Mouse (Mus musculus) urinary bladder, adult 2 months (tissue): ENCODE measurements around the gene Olfr857. TPM values are rescaled to one million over a fixed set of nuclear protein-coding genes. Genes with fewer than 3 reads are reported as not detected.
"Not testable (repeated sequence)": the region's sequence is repeated elsewhere in the genome, so short reads cannot be mapped to it uniquely, and the experiment has no call there.

Experiments used
- DNase-seq: peaks from one replicate; pipeline ENCODE4 v3.0.0; 2022; ENCODE audit warnings: low spot score
- polyA plus RNA-seq: library from polyadenylated mRNA; depleted of rRNA; stranded (reverse); fragments of >200 nt; gene quantifications from 2 replicates; pipeline ENCODE4 v1.2.3, GENCODE M21; 2012; rRNA removed

Gene Olfr857
- 0.03 and 0.11 TPM in 2 replicates for polyA plus RNA-seq

DNA sequence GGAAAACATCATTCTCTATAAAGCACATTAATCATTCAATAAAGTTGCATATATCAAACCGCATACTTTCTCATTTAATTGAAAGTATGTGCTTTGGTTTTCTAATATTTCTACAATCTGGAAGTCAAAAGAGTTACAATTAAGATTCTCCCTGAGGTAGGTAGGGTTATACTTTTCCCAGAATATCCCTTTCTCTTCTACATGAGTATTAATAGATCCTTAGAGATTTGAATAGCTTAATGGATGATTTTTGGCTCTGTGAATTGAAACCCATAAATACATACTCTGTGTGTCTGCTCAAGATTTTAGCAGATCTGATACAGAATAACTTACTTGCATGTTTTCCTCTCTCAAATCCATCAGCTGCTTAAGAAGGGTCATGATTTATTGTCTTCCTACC lies at the start of gene Olfr857:
Gene Olfr857 (plus strand): TSS at position 301 of the 400 bp plus-strand sequence.
- no peak for DNase-seq

DNA sequence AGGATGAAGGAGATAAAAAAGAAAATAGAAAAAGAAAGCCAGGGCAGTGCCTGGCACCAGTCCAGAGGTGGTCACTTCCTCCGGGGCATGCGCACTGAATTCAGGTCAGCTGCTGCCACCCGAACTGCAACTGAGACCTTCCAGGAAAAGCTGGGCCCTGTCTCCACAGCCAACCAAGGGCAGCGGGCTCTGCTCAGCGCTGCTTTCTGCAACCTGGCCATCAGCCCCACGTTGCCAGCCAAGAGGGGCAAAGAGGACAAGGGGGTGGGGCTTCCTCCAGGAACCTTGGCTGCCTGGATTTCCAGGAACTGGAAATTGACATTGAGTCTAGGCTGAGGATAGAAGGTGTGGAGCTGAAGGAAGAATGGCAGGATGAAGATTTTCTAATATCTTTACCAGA lies 19.0 kb upstream of the Olfr857 start:
- DNase-seq: no peak

- no peak for DNase-seq
Observed at GRCm38 (mm10) chr9:19691426-19691825, 17.8 kb upstream of the Olfr857 start.

DNA sequence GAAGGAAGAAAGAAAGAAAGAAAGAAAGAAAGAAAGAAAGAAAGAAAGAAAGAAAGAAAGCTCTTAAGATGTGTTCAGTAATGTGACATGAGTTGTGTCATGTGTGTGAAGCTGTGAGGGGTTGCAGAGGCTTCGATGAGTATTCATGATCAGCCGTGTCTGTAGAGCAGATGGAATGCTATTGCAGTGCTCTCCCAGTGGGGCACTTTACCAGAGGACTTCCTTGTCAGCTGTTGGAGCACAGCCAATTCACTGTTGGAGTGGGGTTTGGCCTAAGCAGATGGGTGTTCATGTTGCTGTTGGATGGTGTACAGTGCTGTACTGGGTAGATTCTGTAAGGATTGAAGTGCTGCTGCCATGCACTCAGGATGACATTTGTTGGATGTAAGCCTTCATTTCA lies 16.8 kb upstream of the Olfr857 start:
- DNase-seq: no peak

DNA sequence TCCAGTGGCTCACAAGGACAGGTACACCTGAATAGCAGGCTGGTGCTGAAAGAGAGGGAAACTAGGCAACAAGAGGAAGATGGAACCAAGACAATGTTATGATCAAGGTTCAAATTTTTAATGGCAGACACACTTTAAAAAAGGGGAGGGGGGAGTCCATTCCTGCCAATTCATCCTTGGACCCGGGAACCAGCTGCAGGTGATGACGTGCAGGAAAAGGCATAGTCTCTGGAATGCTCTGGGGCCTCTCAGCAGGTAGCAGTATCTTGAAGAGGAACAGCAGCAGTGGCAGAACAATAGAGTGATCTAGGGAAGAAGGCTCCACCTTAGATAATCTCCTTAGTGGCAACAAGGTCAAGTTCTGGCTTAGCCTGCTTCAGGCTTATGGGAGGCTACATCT lies 14.9 kb upstream of the Olfr857 start:
- not testable (repeated sequence) for DNase-seq

DNA sequence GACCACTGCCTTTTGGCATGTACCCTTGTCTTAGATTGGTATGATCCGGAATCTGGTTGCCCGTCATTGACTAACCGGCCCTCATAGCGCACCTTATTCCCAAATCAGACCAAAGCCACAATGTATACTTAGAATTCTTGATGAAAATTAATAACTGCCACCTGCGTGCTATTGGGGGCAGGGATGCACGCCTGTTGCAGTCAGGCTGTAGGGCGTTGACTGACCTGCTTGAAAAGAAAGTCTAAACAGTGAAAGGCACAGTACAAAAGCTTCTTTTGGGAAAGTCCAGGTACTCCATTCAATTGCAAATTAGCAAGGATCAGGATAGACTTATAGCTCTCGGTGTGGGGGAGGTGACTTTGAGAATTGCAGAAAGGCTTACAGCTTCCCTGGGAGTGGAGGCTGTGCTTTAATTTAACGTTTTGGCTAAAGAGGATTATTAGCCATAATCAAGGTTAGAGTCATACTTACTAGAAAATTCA lies 14.3 kb upstream of the Olfr857 start:
- not testable (repeated sequence) for DNase-seq

DNA sequence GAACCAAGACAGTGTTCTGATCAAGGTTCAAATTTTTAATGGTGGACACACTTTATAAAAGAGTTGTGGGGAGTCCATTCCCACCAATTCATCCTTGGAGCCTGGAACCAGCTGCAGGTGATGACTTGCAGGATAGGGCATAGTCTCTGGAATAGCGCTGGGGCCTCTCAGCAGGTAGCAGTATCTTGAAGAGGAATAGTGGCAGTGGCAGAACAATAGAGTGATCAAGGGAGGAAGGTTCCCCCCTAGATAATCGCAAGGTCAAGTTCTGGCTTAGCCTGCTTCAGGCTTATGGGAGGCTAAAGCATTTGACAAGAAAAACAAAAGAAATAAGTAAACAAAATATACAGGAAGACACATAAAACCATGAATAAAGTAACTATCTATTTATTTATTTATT lies 4.7 kb upstream of the Olfr857 start:
- not testable (repeated sequence) for DNase-seq

Other genes starting within 250 kb of the Olfr857 start
- not detected in 2 replicates for gene Olfr850, start 231.2 kb upstream of the Olfr857 start, polyA plus RNA-seq
- gene Olfr851, start 216.1 kb upstream of the Olfr857 start, polyA plus RNA-seq: not detected in 2 replicates
- not detected in 2 replicates for gene Olfr853, start 168.4 kb upstream of the Olfr857 start, polyA plus RNA-seq
- not detected in 2 replicates for gene Olfr854, start 142.1 kb upstream of the Olfr857 start, polyA plus RNA-seq
- gene Olfr855, start 126.8 kb upstream of the Olfr857 start, polyA plus RNA-seq: not detected in 2 replicates
- 20.5 and 21.4 TPM in 2 replicates for gene Zfp317, start 87.3 kb upstream of the Olfr857 start, polyA plus RNA-seq
- gene Olfr58, start 70.8 kb downstream of the Olfr857 start, polyA plus RNA-seq: not detected in 2 replicates
- not detected in 2 replicates for gene Olfr859, start 95.5 kb downstream of the Olfr857 start, polyA plus RNA-seq
- not detected in 2 replicates for gene Olfr860, start 140.3 kb downstream of the Olfr857 start, polyA plus RNA-seq
- gene Olfr862, start 178.6 kb downstream of the Olfr857 start, polyA plus RNA-seq: not detected in 2 replicates
- gene Olfr77, start 207.4 kb downstream of the Olfr857 start, polyA plus RNA-seq: not detected in 2 replicates